Mouse (Mus musculus) leukemia stem cell, adult 10-12 weeks (primary cell): Measurements from ENCODE around the gene L1cam. TPM values are rescaled to one million over a fixed set of nuclear protein-coding genes. Genes with fewer than 3 reads are reported as not detected.

Experiments used
- polyA plus RNA-seq: library from polyadenylated mRNA; stranded (reverse); fragments of >175 nt; gene quantifications from 2 replicates; pipeline ENCODE4 v1.2.3, GENCODE M21; 2012; ENCODE audit warnings: low replicate concordance

L1cam gene
- polyA plus RNA-seq = 0.76 and 0.90 TPM in 2 replicates

GRCm38 (mm10) chrX:73895719-73896118 lies at the start of gene L1cam:
L1cam (minus strand) TSS chrX:73896105.

GRCm38 (mm10) chrX:73930402-73931062 lies 34.6 kb upstream of the L1cam start, which contains the start of gene Renbp:
Renbp (minus strand) TSS chrX:73930850.

GRCm38 (mm10) chrX:73921823-73922549 lies 26.1 kb upstream of the L1cam start, which contains the start of the genes Arhgap4 and Naa10:
Arhgap4 (minus strand) TSS chrX:73921870.
Naa10 (minus strand) TSS chrX:73921944.

GRCm38 (mm10) chrX:73891551-73892152 lies 4.3 kb downstream of the L1cam start, which contains the start of gene Avpr2:
Avpr2 (plus strand) TSS chrX:73892102.

GRCm38 (mm10) chrX:73824185-73825151 lies 71.4 kb downstream of the L1cam start, which contains the start of gene Pdzd4:
Pdzd4 (minus strand) TSS chrX:73824969.

Other genes with a start within 250 kb of the L1cam start
- 0.21 and 0.50 TPM in 2 replicates for gene Pnck, start 236.0 kb downstream of the L1cam start, polyA plus RNA-seq
- gene Slc6a8, start 223.0 kb downstream of the L1cam start, polyA plus RNA-seq = 0.57 and 0.89 TPM in 2 replicates
- gene Bcap31, start 179.9 kb downstream of the L1cam start, polyA plus RNA-seq = 5.8 and 8.4 TPM in 2 replicates
- gene Abcd1, start 179.5 kb downstream of the L1cam start, polyA plus RNA-seq = 10.7 and 18.0 TPM in 2 replicates
- 0.75 and 0.76 TPM in 2 replicates for gene Plxnb3, start 139.0 kb downstream of the L1cam start, polyA plus RNA-seq
- 3.0 and 9.8 TPM in 2 replicates for gene Srpk3, start 121.7 kb downstream of the L1cam start, polyA plus RNA-seq
- gene Idh3g, start 109.2 kb downstream of the L1cam start, polyA plus RNA-seq = 21.6 and 28.2 TPM in 2 replicates
- 13.6 and 32.8 TPM in 2 replicates for gene Ssr4, start 109.1 kb downstream of the L1cam start, polyA plus RNA-seq
- 0.80 and 1.3 TPM in 2 replicates for gene Pdzd4, start 71.1 kb downstream of the L1cam start, polyA plus RNA-seq
- 0.46 TPM in 1 of 2 replicates, not detected in the other for gene Avpr2, start 4.0 kb downstream of the L1cam start, polyA plus RNA-seq
- gene Arhgap4, start 25.8 kb upstream of the L1cam start, polyA plus RNA-seq = 14.9 and 31.1 TPM in 2 replicates
- gene Naa10, start 25.8 kb upstream of the L1cam start, polyA plus RNA-seq = 50.5 and 132 TPM in 2 replicates
- gene Renbp, start 34.7 kb upstream of the L1cam start, polyA plus RNA-seq = 2.2 and 22.1 TPM in 2 replicates
- 177 and 378 TPM in 2 replicates for gene Hcfc1, start 70.3 kb upstream of the L1cam start, polyA plus RNA-seq
- gene Irak1, start 127.8 kb upstream of the L1cam start, polyA plus RNA-seq = 374 and 449 TPM in 2 replicates
- not detected in 2 replicates for gene Opn1mw, start 231.4 kb upstream of the L1cam start, polyA plus RNA-seq
- 27.3 and 47.4 TPM in 2 replicates for gene Mecp2, start 239.3 kb upstream of the L1cam start, polyA plus RNA-seq